In the genomic region with DNA sequence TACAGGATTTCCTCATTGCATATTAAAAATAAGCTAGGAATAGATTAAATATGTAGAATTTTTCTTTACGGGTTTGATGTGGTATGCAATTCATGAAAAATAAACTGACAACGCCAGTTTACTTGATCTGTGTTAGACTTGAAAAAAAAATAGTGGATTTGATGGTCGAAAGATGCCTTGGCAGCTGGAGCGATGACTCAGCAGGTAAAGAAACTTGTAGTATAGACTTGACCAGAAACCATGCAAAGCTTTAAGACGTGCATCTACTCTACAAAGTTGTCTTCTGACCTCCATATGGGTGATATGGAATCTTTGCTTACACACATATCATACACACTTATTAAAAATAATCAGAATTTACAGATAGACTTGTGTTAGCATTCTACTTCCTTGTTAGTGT, we compare ENCODE assay signal across 2 mouse cellular contexts.
A peak's percentile ranks its signal among the peaks of the same experiment; 100 is the strongest.
TF ChIP-seq lines count a peak whose summit lies in the region.

No protein-coding gene starts in this region.

TF ChIP-seq in CH12.LX, 34 proteins besides CTCF, POLR2A, EP300 and RAD21:
- TF ChIP-seq CHD2 (IDR thresholded peaks at IDR 0.05; ENCODE audit: low read length), result no peak
- TF ChIP-seq JUN (IDR thresholded peaks at IDR 0.05; ENCODE audit: insufficient read depth, low read depth, low read length), result no peak
- peak; percentile 69; the same call in 1 of the 2 replicates for TF ChIP-seq MAFK (IDR thresholded peaks at IDR 0.05; ENCODE audit: insufficient replicate concordance, low read length)

TF ChIP-seq in MEL, 35 proteins besides CTCF, POLR2A, EP300 and RAD21:
- TF ChIP-seq JUND (IDR thresholded peaks at IDR 0.05; ENCODE audit: low read depth, low read length) (no peak), BHLHE40 (IDR thresholded peaks at IDR 0.05; ENCODE audit: borderline replicate concordance, low read depth, low read length) (no peak), MAFK (IDR thresholded peaks at IDR 0.05; ENCODE audit: borderline replicate concordance, low read depth, low read length) (0 out of 2 replicates have a peak, but pooled peaks have one; percentile 20), KAT2A (conservative IDR thresholded peaks at IDR 0.05; ENCODE audit: low read depth, low read length) (no peak)
TF ChIP-seq in MEL: peak in this region for 1.
